Mouse (Mus musculus): ENCODE results near the gene Rapgef3. TPM values are rescaled to one million over a fixed set of nuclear protein-coding genes. Genes with fewer than 3 reads are reported as not detected.

The Rapgef3 gene
- polyA plus RNA-seq, 1 experiment, result not detected

DNA sequence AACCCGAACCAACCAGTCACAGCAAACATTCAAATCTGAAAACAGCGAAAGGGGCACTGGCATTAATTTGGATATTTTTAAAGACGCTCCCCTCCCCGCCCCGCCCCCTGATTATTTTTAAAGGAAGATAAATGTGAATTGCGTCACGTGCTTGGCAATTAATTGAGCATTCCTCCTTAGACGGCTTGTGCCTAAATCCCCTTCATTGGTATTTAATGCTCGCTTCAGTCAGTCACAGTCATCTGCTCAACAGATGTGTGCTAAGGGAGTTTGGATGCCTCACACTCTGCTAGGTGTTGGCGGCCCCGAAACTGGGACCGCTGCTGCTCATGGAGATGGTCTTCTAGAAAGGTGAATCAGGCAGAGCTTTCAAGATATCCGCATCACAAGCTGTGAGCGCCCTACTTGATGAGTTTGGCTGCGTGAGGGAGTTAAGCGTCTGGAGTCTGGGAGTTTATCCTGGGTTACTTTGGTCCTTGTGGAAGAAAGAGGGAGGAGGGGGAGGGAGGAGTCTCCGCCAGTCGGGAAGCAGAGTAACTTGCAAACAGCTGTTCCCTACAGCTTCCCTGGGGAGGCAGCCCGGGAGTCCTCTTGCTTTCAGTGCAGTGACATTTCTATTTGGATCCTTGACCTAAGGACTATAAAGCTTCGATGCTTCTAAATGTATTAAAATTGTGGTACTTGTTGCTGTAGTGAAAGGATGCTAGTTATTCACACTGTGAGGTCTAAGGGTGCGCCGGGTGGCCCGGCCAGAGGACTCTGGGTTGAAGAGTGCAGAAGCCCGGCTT lies 14.4 kb upstream of the Rapgef3 start:
- Histone ChIP-seq H3K27ac (ENCODE audit: insufficient read depth, low read depth, low read length) (no peak overlapping the region), H3K4me1 (ENCODE audit: control insufficient read depth, insufficient read depth, low read length) (peaks cover 36% of the 10 kb centered on the region)

DNA sequence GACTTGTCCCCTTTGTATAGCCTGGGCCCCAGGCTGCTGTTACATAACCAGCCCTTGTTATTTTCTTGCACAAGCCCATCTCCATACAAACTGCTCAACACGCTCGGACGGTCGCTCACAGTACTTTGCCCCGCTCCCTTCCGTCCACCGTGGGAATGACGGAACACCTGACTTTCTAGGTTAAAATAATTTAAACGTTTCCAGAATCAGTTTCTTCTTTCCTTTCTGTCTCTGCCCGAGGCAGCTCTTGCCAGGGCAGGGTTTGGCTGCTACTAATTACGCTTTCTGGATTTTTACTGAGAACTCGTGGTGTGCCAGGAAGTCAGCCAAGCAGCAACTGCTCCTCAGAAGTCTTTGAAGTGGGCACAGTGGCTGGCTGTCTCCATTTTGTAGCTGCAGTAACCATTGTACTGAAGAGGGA lies 12.8 kb upstream of the Rapgef3 start:
- TF ChIP-seq CTCF (IDR thresholded peaks at IDR 0.05; ENCODE audit: insufficient read depth, low read depth, low read length) (no peak), POLR2A (IDR thresholded peaks at IDR 0.05; ENCODE audit: insufficient read depth, low read depth, low read length) (no peak)

More for the DNA sequence above, 14.4 kb upstream of the Rapgef3 start:
- TF ChIP-seq CTCF (IDR thresholded peaks at IDR 0.05; ENCODE audit: insufficient read depth, low read depth, low read length) (no peak), POLR2A (IDR thresholded peaks at IDR 0.05; ENCODE audit: insufficient read depth, low read depth, low read length) (no peak)
- 19% methylated on average over 24 of the region's 24 CpGs for WGBS
- H3K4me3 ChIP-seq (ENCODE audit: insufficient read depth, low read depth, low read length), result no peak overlapping the region

DNA sequence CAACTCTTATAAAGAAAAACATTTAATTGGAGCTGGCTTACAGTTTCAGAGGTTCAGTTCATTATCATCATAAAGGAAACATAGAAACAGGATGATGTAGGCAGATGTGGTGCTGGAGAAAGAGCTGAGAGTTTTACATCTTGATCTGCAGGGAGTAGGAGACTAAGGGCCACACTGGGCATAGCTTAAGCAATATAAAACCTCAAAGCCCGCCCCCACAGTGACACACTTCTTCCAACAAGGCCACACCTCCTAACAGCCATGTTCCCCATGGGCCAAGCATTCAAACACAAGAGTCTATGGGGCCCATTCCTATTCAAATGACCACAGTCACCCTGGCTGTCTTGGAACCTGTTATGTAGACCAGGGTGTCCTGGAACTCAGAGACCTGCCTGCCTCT lies 11.8 kb upstream of the Rapgef3 start:
- no peak overlapping the region for H3K27ac ChIP-seq (ENCODE audit: insufficient read depth, low read depth, low read length)
- H3K4me3 ChIP-seq (ENCODE audit: insufficient read depth, low read depth, low read length), result no peak overlapping the region
- H3K4me1 ChIP-seq (ENCODE audit: control insufficient read depth, insufficient read depth, low read length), result peaks cover 34% of the 10 kb centered on the region
- TF ChIP-seq POLR2A (IDR thresholded peaks at IDR 0.05; ENCODE audit: insufficient read depth, low read depth, low read length), result no peak
- no peak for TF ChIP-seq CTCF (IDR thresholded peaks at IDR 0.05; ENCODE audit: insufficient read depth, low read depth, low read length)
- WGBS, result 93% methylated on average over 1 of the region's 1 CpGs

More for the DNA sequence above, 12.8 kb upstream of the Rapgef3 start:
- Histone ChIP-seq H3K4me3 (ENCODE audit: insufficient read depth, low read depth, low read length) (no peak overlapping the region), H3K4me1 (ENCODE audit: control insufficient read depth, insufficient read depth, low read length) (peaks cover 29% of the 10 kb centered on the region), H3K27ac (ENCODE audit: insufficient read depth, low read depth, low read length) (peak overlapping the region; percentile 62)
- 40% methylated on average over 12 of the region's 12 CpGs for WGBS

DNA sequence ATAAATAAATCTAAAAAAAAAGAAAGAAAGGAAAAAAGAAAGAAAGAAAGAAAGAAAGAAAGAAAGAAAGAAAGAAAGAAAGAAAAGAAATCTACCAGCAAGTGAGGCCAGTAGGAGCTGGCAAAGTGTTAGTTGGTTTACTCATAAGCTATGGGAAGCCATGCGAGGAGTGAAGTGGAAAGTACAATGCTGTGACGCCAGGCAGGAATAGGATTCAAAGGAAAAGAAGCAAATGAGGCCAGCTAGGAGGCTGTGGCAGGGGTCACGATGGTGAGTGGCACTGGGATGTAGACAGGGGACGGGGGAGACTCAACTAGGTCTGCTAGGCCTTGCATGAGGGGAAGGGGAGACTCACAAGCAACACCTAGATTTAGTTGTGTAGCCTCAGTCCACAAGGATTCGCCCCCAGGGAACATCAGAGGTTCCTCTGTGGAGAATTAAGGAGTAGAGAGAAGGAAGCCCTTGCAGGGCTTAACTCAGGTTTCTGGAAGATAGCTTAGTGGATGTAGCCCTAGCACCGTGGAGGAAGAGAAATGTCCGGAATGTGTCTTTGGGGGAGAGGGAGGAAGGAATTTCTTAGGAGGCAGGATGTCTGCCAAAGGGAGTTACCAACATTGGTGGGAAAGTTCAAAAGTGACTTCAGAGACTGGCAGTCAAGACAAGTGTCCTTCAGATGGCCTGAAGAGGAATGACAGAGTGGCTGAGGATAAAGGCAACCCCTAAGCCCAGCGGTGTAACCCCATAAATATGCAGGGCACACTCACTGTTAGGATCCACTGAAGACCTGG lies 10.7 kb upstream of the Rapgef3 start, which contains the start of gene Slc48a1:
Gene Slc48a1, plus strand, starts transcription at position 210 of the 788 bp plus-strand sequence.
- Histone ChIP-seq H3K4me1 (ENCODE audit: control insufficient read depth, insufficient read depth, low read length) (peaks cover 41% of the 10 kb centered on the region), H3K4me3 (ENCODE audit: insufficient read depth, low read depth, low read length) (no peak within 1 kb of the TSS), H3K27ac (ENCODE audit: insufficient read depth, low read depth, low read length) (no peak within 1 kb of the TSS)
- TF ChIP-seq POLR2A (IDR thresholded peaks at IDR 0.05; ENCODE audit: insufficient read depth, low read depth, low read length) (no peak), CTCF (IDR thresholded peaks at IDR 0.05; ENCODE audit: insufficient read depth, low read depth, low read length) (no peak)
- WGBS, result 84% methylated on average over 8 of the region's 8 CpGs

DNA sequence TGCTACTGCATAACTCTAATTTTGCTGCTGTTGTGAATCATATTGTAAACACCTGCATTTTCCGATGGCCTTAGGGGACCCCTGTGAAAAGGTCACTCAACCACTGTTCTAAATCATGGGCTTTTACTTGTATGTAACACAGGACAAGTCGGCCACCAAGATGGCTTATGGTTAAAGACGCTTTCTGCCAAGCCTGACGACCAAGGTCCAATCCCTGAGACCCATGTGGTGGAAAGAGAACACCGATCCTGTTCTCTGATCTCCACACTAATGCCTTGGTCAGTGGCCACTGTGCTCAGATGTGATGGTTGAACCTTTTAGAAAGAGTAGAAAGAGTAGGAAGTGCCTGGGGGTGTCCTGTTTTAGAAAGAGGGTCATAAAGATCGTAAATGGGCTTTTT lies 9.1 kb upstream of the Rapgef3 start:
- H3K27ac ChIP-seq (ENCODE audit: insufficient read depth, low read depth, low read length), result no peak overlapping the region
- 90% methylated on average over 6 of the region's 6 CpGs for WGBS
- no peak for TF ChIP-seq CTCF (IDR thresholded peaks at IDR 0.05; ENCODE audit: insufficient read depth, low read depth, low read length)
- TF ChIP-seq POLR2A (IDR thresholded peaks at IDR 0.05; ENCODE audit: insufficient read depth, low read depth, low read length), result no peak

DNA sequence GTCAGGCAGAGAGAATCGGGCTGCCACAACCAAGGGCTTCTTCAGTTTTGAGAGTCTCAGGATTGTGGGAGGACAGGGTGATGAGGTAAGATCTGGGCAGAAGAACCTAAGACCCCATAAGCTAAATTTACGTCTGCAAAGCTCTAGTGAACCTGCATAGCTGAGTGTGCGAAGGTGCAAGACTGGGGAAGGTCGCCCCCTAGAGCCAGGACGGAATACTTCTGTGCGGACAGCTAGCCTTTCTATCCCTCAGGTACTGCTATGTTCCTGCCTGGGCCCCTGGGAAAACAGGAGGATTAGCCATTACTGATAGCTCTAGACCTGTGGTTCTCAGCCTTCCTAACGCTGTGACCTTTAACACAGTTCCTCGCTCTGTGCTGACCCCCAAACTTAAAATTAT lies 8.7 kb upstream of the Rapgef3 start:
- no peak overlapping the region for H3K4me3 ChIP-seq (ENCODE audit: insufficient read depth, low read depth, low read length)
- WGBS, result 23% methylated on average over 8 of the region's 8 CpGs
- peaks cover 37% of the 10 kb centered on the region for H3K4me1 ChIP-seq (ENCODE audit: control insufficient read depth, insufficient read depth, low read length)
- no peak overlapping the region for H3K27ac ChIP-seq (ENCODE audit: insufficient read depth, low read depth, low read length)
- TF ChIP-seq CTCF (IDR thresholded peaks at IDR 0.05; ENCODE audit: insufficient read depth, low read depth, low read length) (no peak), POLR2A (IDR thresholded peaks at IDR 0.05; ENCODE audit: insufficient read depth, low read depth, low read length) (no peak)

More for the DNA sequence above, 9.1 kb upstream of the Rapgef3 start:
- Histone ChIP-seq H3K4me1 (ENCODE audit: control insufficient read depth, insufficient read depth, low read length) (peaks cover 37% of the 10 kb centered on the region), H3K4me3 (ENCODE audit: insufficient read depth, low read depth, low read length) (no peak overlapping the region)

DNA sequence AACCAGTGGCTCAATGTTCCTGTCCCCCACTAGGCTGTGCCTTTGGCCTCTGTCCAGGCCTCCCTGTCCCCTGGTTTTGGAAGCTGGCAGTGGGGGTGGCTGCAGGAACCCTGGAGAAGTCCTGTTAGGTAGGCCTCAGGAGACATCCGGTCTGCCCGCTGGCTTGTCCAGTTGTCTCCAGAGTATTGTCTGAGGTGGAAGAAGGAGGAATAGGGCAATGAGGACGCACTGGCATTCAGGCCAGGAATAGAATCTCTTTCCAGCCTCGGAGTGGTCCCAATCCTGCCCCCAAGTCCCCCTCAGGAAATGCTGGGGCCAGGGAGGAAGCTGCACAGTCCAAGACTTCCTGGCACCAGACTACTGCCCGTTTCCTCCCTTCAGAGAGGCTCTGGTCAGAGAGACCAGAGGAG lies 6.2 kb upstream of the Rapgef3 start:
- Histone ChIP-seq H3K4me1 (ENCODE audit: control insufficient read depth, insufficient read depth, low read length) (peaks cover 28% of the 10 kb centered on the region), H3K4me3 (ENCODE audit: insufficient read depth, low read depth, low read length) (no peak overlapping the region), H3K27ac (ENCODE audit: insufficient read depth, low read depth, low read length) (no peak overlapping the region)
- WGBS, result 66% methylated on average over 5 of the region's 5 CpGs
- TF ChIP-seq POLR2A (IDR thresholded peaks at IDR 0.05; ENCODE audit: insufficient read depth, low read depth, low read length), result no peak
- no peak for TF ChIP-seq CTCF (IDR thresholded peaks at IDR 0.05; ENCODE audit: insufficient read depth, low read depth, low read length)

DNA sequence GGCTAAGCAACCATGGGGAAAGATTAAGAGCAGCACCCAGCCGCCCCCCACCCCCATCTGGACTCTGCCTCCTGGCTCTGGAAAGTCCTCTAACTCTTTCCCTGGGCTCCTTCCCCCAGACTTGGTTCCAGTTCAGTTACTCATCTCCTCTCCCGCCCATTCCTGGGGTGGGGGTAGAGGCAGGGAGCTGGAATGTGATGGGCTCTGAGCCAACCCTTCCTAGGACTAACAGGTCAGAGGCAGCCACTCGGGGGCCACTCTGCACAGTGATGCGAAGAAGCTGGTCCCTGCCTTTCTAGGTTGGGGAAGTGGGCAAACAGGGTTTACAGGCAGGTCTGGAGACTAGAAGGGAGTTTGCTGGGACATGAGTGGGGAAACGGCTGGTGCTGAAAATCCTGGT lies 5.3 kb upstream of the Rapgef3 start:
- 46% methylated on average over 5 of the region's 5 CpGs for WGBS
- no peak for TF ChIP-seq POLR2A (IDR thresholded peaks at IDR 0.05; ENCODE audit: insufficient read depth, low read depth, low read length)
- TF ChIP-seq CTCF (IDR thresholded peaks at IDR 0.05; ENCODE audit: insufficient read depth, low read depth, low read length), result no peak
- Histone ChIP-seq H3K4me1 (ENCODE audit: control insufficient read depth, insufficient read depth, low read length) (peaks cover 31% of the 10 kb centered on the region), H3K27ac (ENCODE audit: insufficient read depth, low read depth, low read length) (no peak overlapping the region), H3K4me3 (ENCODE audit: insufficient read depth, low read depth, low read length) (no peak overlapping the region)

DNA sequence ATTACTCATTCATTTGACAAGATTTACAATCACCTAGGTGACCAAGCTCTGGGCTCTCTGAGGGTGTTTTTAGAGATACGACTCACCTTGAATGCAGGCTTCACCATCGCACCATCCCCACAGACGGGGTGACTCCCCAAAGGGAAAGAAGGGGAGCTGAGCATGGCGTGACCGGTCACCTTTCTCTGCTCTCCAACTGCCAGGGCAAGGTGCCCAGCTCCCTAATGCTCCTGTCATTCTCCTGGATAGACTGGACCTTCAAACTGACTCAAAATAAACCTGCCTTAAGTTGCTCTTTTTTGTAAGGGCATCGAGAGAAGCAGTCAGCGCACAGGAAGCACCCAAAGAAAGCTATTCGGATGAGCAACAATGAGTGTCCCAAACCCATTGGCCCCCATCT lies 2.5 kb upstream of the Rapgef3 start:
- no peak for TF ChIP-seq POLR2A (IDR thresholded peaks at IDR 0.05; ENCODE audit: insufficient read depth, low read depth, low read length)
- TF ChIP-seq CTCF (IDR thresholded peaks at IDR 0.05; ENCODE audit: insufficient read depth, low read depth, low read length), result no peak
- Histone ChIP-seq H3K4me3 (ENCODE audit: insufficient read depth, low read depth, low read length) (no peak overlapping the region), H3K4me1 (ENCODE audit: control insufficient read depth, insufficient read depth, low read length) (peaks cover 42% of the 10 kb centered on the region), H3K27ac (ENCODE audit: insufficient read depth, low read depth, low read length) (no peak overlapping the region)
- 90% methylated on average over 8 of the region's 8 CpGs for WGBS
